Mouse (Mus musculus) heart, embryonic 16.5 days (tissue): Measurements from ENCODE around the gene Hemk1. TPM values are rescaled to one million over a fixed set of nuclear protein-coding genes. Genes with fewer than 3 reads are reported as not detected.

Source experiments
- ATAC-seq: fragments of 200-750 bp; cut with Nextera tagmentation; replicated peaks from 2 replicates; pipeline ENCODE4 v1.8.0; 2017; ENCODE audit warnings: moderate number of reproducible peaks; ENCODE audit not compliant: insufficient read depth, low FRiP score; ENCODE audit errors: extremely low read depth
- H3K27ac ChIP-seq: fragments of 300-500 bp; sonication (generic); 2 replicates; pipeline ENCODE4 v1.5.1; 2014; ENCODE audit warnings: mild to moderate bottlenecking, low read length, control low read depth, moderate library complexity
- H3K27me3 ChIP-seq: fragments of 300-500 bp; sonication (generic); 2 replicates; pipeline ENCODE4 v1.6.1; 2014; ENCODE audit warnings: low read length, mixed read lengths; ENCODE audit not compliant: control insufficient read depth, insufficient read depth
- H3K36me3 ChIP-seq: fragments of 300-500 bp; sonication (generic); 2 replicates; pipeline ENCODE4 v1.6.1; 2014; ENCODE audit not compliant: control insufficient read depth, insufficient read depth
- H3K4me1 ChIP-seq: fragments of 300-500 bp; sonication (generic); 2 replicates; pipeline ENCODE4 v1.6.1; 2014; ENCODE audit warnings: low read length, mixed read lengths; ENCODE audit not compliant: control insufficient read depth, insufficient read depth
- H3K4me2 ChIP-seq: fragments of 300-500 bp; sonication (generic); 2 replicates; pipeline ENCODE4 v1.6.1; 2014; ENCODE audit warnings: low read depth, mild to moderate bottlenecking, control low read depth, low read length
- H3K4me3 ChIP-seq: fragments of 300-500 bp; sonication (generic); 2 replicates; pipeline ENCODE4 v1.5.1; 2014; ENCODE audit warnings: mild to moderate bottlenecking, control low read depth, low read length
- H3K9ac ChIP-seq: fragments of 300-500 bp; sonication (generic); 2 replicates; pipeline ENCODE4 v1.6.1; 2014; ENCODE audit warnings: low read length, control low read depth
- H3K9me3 ChIP-seq: fragments of 300-500 bp; sonication (generic); replicated peaks from 2 replicates; pipeline ENCODE4 v1.6.1; 2016; ENCODE audit warnings: low read length; ENCODE audit not compliant: control insufficient read depth
- WGBS: fragments of 180-500 bp; shearing (Covaris S2); extraction: QIAGEN DNeasy Blood & Tissue Kit; methylation state at CpG from one replicate; pipeline ENCODE4 v1.1.7; 2014; 5-methylcytosine and 5-hydroxymethylcytosine counted together
- polyA plus RNA-seq: library from polyadenylated mRNA; unstranded; fragments of >200 nt; fragmentation: Nextera tagmentation; extraction: Ambion mirVana; gene quantifications from 2 replicates; pipeline ENCODE4 v1.2.1, GENCODE M21; 2015

Gene Hemk1
- polyA plus RNA-seq, 1 experiment from 2014 or later, result 10.2 TPM

DNA sequence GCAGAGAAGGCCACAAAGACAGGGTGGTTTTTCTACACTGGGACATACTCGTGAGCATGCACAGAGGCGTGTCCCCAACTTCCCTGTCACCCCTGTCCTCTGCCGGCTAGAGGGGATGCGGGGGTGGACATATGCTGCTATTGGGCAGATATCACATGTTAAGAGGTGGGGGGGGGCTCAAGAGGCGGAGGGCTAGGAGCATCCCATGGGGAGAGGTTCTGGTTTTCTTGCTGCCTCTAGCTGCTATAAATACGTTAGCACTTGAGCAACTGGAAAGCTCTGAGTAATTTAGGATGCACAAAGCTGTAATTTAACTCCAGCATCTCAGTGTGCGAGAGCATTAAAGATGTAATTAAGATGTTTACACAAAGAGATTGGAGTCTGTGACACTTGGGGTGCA, 11.2 kb upstream of the Hemk1 start:
- H3K4me1 ChIP-seq, result no peaks in the 10 kb centered on the region
- no peak overlapping the region for H3K9ac ChIP-seq
- WGBS, result 53% methylated on average over 7 of the region's 7 CpGs
- no peak overlapping the region for H3K4me2 ChIP-seq
- 0 out of 2 replicates have a peak, but pooled peaks cover 2% of the 10 kb centered on the region for H3K27me3 ChIP-seq
- no peak for ATAC-seq
- no peak overlapping the region for H3K4me3 ChIP-seq
- no peaks in the 10 kb centered on the region for H3K9me3 ChIP-seq
- H3K36me3 ChIP-seq, result no peaks in the 10 kb centered on the region
- H3K27ac ChIP-seq, result no peak overlapping the region

DNA sequence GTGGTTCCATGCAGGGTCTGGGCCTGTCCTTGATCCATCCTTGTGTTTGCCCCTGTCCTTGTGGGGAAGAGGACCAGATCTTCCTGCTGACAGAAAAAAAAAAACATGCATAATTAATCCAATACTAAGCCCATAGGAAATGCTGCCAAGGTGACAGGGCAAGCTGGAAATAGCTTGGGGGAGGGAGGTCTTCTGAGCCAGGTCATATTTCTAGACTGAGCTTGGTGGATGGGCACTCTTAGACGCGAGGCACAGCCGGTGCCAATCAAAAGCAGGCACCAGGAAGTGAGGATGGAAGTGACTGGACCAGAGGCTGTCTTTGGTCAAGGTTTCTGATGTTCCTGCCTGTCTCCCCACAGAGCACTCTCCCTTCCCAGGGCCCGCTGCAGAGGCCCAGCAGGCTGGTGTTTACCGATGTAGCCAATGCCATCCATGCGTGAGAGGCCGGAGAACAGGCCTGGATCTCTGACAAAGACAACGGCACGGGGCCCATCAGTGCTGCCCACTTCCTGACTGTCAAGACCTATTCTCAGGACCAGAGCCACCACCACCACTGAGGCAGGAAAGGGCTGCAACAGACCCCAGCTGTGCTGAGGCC, 9.5 kb upstream of the Hemk1 start:
- Histone ChIP-seq H3K27ac (no peak overlapping the region), H3K27me3 (0 out of 2 replicates have a peak, but pooled peaks cover 2% of the 10 kb centered on the region), H3K9me3 (no peaks in the 10 kb centered on the region), H3K4me1 (no peaks in the 10 kb centered on the region), H3K36me3 (no peaks in the 10 kb centered on the region), H3K4me3 (no peak overlapping the region), H3K4me2 (no peak overlapping the region), H3K9ac (no peak overlapping the region)
- 65% methylated on average over 9 of the region's 9 CpGs for WGBS
- no peak for ATAC-seq

DNA sequence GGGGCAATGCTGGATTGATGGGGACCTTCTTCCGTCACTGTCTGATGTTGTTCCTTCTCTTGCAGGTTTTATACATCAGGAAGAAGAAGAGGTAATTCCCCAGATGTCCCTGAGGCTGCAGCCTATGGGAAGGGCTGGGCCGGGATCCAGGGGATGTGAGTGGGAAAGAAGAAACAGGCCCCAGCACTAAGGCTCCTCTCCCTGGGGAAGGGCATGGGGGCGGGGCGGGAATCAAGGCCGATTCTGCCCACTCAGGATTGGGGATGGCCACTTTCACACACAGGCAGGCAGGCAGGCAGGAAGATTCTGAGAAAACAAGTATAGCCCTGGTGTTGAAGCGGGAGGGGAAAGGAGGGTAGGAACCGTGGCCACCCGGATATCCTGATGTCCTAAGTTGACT, 7.9 kb upstream of the Hemk1 start:
- H3K4me1 ChIP-seq, result peaks cover 2% of the 10 kb centered on the region; the same call in 1 of the 2 replicates
- peaks cover 9% of the 10 kb centered on the region for H3K27me3 ChIP-seq
- no peaks in the 10 kb centered on the region for H3K9me3 ChIP-seq
- WGBS, result 79% methylated on average over 8 of the region's 8 CpGs
- ATAC-seq, result no peak
- no peak overlapping the region for H3K9ac ChIP-seq
- no peak overlapping the region for H3K27ac ChIP-seq
- no peak overlapping the region for H3K4me2 ChIP-seq
- H3K36me3 ChIP-seq, result no peaks in the 10 kb centered on the region
- no peak overlapping the region for H3K4me3 ChIP-seq

DNA sequence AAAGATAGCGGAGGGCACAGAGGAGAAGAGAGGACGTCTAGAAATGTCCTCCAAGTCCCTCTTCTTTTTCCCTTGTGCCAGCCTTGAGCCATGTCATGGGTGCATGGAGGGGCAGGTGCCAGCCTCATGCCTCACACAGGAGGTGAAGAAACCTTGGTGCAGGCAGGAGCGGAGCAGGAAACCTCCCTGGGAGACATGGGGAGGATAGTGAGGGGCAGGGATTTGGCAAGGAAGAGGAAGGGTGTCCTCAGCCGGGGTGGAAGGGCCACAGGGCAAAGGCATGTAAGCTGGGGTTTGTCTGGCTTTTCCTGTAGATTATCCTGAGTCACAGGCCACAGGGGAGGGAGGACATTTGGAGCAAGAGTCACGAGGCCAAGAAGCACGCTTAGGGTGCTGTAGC, 5.9 kb upstream of the Hemk1 start:
- 65% methylated on average over 6 of the region's 6 CpGs for WGBS

DNA sequence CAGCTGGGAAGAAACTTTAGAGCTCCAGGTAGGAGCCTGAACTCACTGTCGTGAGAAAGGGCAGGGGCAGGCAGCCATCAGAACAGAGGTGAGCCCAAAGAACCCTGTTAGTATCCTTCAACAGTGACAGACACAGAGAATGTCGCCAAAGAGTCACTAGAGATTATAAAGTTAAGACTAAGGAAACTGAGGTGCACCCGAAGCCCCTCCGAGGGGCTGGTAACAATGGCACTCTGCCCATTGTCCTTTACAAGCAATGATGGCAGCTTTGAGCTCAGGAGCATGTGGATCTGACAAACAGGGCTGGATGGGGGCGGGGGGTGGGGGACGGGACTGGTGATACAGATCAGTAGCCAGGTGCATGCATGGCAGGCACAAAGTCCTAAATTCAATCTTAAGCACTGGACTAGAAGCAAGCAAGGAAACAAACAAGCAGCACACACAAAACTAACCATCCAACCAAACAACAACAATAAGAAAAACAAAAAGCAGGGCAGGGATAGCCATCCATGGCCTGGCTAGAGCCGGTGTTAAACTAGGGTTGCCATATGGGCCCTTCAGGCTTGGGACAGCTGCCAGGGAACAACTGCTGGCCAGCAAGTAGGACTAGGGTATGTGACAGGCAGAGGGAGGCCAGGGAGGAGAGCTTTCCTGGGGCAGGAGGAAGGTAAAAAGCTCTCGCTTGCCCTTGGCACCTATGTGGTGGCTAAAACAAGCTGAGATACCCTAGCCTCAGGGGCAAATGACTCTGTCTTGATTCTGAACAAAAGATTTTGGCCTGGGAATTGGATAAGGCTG, 5.2 kb upstream of the Hemk1 start:
- no peaks in the 10 kb centered on the region for H3K9me3 ChIP-seq
- H3K4me1 ChIP-seq, result peaks cover 14% of the 10 kb centered on the region
- ATAC-seq, result no peak
- WGBS, result 66% methylated on average over 8 of the region's 8 CpGs
- no peak overlapping the region for H3K9ac ChIP-seq
- peaks cover 7% of the 10 kb centered on the region for H3K27me3 ChIP-seq
- H3K4me3 ChIP-seq, result no peak overlapping the region
- H3K27ac ChIP-seq, result no peak overlapping the region
- H3K4me2 ChIP-seq, result no peak overlapping the region
- no peaks in the 10 kb centered on the region for H3K36me3 ChIP-seq

More for the DNA sequence above, 5.9 kb upstream of the Hemk1 start:
- Histone ChIP-seq H3K4me1 (peaks cover 9% of the 10 kb centered on the region), H3K36me3 (no peaks in the 10 kb centered on the region), H3K27me3 (peaks cover 10% of the 10 kb centered on the region), H3K27ac (no peak overlapping the region), H3K4me3 (no peak overlapping the region), H3K4me2 (no peak overlapping the region), H3K9ac (no peak overlapping the region), H3K9me3 (no peaks in the 10 kb centered on the region)
- no peak for ATAC-seq

DNA sequence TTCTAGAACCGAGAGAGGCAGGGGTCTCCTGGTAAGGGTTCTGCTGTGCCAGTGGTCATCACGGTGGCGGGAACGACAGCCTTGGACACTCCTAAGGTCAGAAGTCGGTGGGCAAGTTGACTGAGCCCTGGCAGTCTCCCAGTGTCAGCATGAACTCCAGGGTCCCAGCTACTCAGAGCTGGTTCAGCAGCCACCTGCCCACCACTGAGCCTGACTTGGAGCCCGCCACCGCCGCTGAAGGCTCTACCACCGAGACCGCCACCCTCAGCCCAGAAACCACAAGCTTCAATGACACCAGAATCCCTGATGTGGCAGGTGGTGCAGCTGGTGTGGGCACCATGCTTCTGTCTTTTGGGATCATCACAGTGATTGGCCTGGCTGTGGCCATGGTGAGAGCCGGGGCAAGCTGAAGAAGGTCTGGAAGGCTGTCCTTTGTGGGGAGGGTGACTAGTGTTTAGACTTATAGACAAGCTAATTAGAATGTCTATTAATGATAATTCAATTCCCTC, 4.1 kb upstream of the Hemk1 start:
- WGBS, result 85% methylated on average over 11 of the region's 11 CpGs
- Histone ChIP-seq H3K4me3 (no peak overlapping the region), H3K27ac (no peak overlapping the region), H3K27me3 (peaks cover 7% of the 10 kb centered on the region), H3K9me3 (no peaks in the 10 kb centered on the region), H3K9ac (no peak overlapping the region), H3K36me3 (no peaks in the 10 kb centered on the region), H3K4me1 (peaks cover 18% of the 10 kb centered on the region), H3K4me2 (no peak overlapping the region)
- ATAC-seq, result no peak

DNA sequence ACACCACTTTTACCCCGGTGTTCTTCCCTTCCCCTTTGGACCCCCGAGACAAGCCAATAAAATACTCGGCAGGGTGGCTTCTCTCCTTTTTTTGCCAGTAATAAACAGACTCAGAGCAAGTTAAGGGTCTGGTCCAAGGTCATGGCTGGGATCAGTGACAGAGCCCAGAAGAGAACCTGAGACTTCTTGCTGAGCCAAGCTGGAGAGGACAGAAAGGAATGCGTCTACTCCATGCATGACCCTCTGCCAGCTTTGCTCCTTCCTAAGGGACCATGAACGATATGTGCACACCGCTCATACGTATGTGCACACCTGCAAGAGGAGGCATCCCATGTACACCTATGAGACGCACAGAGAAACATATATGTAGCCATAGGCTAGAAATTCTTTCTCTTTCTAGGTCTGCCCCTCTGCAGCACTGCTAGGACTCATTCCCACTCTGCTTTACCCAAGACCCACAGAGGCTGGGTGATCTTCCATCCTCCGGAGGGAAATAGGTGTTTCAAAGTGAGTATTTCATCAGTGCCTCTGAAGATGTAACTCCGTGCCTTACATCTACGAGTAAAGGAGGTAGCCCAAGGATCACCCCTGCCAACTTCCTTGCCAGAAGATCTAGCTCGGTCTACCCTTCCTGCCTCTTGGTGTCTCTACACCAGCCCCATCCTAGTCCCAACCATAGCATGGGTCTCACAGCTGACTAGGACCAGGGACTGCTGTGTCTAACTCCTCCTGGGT, 2.9 kb upstream of the Hemk1 start:
- peak overlapping the region; percentile 81 for H3K9ac ChIP-seq
- peak overlapping the region; percentile 88 for H3K4me2 ChIP-seq
- no peak overlapping the region for H3K27ac ChIP-seq
- peak overlapping the region; percentile 73 for H3K4me3 ChIP-seq
- H3K9me3 ChIP-seq, result no peaks in the 10 kb centered on the region
- H3K4me1 ChIP-seq, result peaks cover 23% of the 10 kb centered on the region
- 49% methylated on average over 12 of the region's 12 CpGs for WGBS
- no peak for ATAC-seq
- H3K27me3 ChIP-seq, result peaks cover 7% of the 10 kb centered on the region
- no peaks in the 10 kb centered on the region for H3K36me3 ChIP-seq

DNA sequence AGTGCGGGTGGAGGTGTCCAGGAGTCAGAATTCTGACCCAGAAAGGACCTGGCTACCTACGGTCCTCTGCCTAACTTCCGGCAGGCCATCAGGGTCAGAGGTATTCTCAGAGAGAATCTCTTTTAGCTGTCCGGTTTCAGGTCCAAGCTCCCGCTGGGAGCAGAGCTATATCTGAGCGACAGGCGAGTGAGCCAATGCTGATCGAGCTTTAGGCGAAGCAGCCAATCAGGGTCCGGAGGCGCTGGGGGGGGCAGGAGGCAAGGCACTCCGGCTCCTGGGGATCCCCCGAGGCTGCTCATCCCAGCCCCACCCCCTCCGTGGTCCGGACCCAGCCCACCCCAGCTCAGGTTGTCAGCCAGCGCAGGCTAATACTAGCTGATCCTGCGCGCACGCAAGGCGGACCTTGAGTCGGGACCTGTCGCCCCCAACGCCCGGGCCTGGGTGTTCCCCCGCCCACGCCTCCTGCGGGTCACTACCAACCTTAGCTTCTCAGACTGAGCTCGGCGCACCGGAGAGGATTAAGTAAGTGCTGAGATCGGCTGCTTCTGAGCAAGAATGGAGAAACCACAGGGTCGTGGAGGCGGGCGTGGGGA, 2.2 kb upstream of the Hemk1 start, which contains the start of gene 6430571L13Rik:
Gene 6430571L13Rik, plus strand, starts transcription at position 336 of the 593 bp plus-strand sequence.
- Histone ChIP-seq H3K27ac (no peak within 1 kb of the TSS), H3K36me3 (no peaks in the 10 kb centered on the region), H3K4me3 (peak within 1 kb of the TSS; percentile 73), H3K4me1 (peaks cover 23% of the 10 kb centered on the region), H3K9ac (peak within 1 kb of the TSS; percentile 81), H3K4me2 (peak within 1 kb of the TSS; percentile 88), H3K27me3 (peaks cover 7% of the 10 kb centered on the region), H3K9me3 (no peaks in the 10 kb centered on the region)
- under 1% methylated on average over 34 of the region's 34 CpGs for WGBS
- ATAC-seq, result peak; percentile 89
